Mouse (Mus musculus) limb, embryonic 10.5 days (tissue): ENCODE results near the gene Nek9. TPM values are rescaled to one million over a fixed set of nuclear protein-coding genes. Genes with fewer than 3 reads are reported as not detected.
A peak's percentile ranks its signal among the peaks of the same experiment; 100 is the strongest.
"Not testable (repeated sequence)": the region's sequence is repeated elsewhere in the genome, so short reads cannot be mapped to it uniquely, and the experiment has no call there.

Experiments
- DNase-seq: peaks from one replicate; pipeline ENCODE4 v3.0.0-alpha.2; 2017; ENCODE audit warnings: low spot score
- H3K27ac ChIP-seq: fragments of 300-500 bp; sonication (generic); 2 replicates; pipeline ENCODE4 v1.5.1; 2016; ENCODE audit warnings: mild to moderate bottlenecking
- H3K27me3 ChIP-seq: fragments of 300-500 bp; sonication (generic); 2 replicates; pipeline ENCODE4 v1.6.1; 2016; ENCODE audit warnings: low read depth, mild to moderate bottlenecking; ENCODE audit not compliant: poor library complexity, severe bottlenecking
- H3K36me3 ChIP-seq: fragments of 300-500 bp; sonication (generic); 2 replicates; pipeline ENCODE4 v1.6.1; 2016; ENCODE audit warnings: mild to moderate bottlenecking, moderate library complexity
- H3K4me1 ChIP-seq: fragments of 300-500 bp; sonication (generic); 2 replicates; pipeline ENCODE4 v1.6.1; 2016
- H3K4me3 ChIP-seq: fragments of 300-500 bp; sonication (generic); 2 replicates; pipeline ENCODE4 v1.5.1; 2016; ENCODE audit warnings: mild to moderate bottlenecking, moderate library complexity
- H3K9me3 ChIP-seq: fragments of 300-500 bp; sonication (generic); replicated peaks from 2 replicates; pipeline ENCODE4 v1.6.1; 2016; ENCODE audit warnings: mild to moderate bottlenecking
- WGBS: fragments of 180-500 bp; shearing (Covaris S2); methylation state at CpG from one replicate; pipeline ENCODE4 v1.1.7; 2016; 5-methylcytosine and 5-hydroxymethylcytosine counted together
- polyA plus RNA-seq: library from polyadenylated mRNA; unstranded; fragments of >200 nt; fragmentation: Nextera tagmentation; extraction: Ambion mirVana; gene quantifications from 2 replicates; pipeline ENCODE4 v1.2.1, GENCODE M21; 2016

Nek9 gene
- polyA plus RNA-seq, 1 experiment from 2014 or later: 29.9 TPM

GRCm38 (mm10) chr12:85281756-85282155 lies 57.4 kb downstream of the Nek9 start:
- not testable (repeated sequence) for H3K27ac ChIP-seq, H3K4me3 ChIP-seq, H3K9me3 ChIP-seq, H3K27me3 ChIP-seq, H3K36me3 ChIP-seq, H3K4me1 ChIP-seq, DNase-seq
- 89% methylated on average over 2 of the region's 4 CpGs for WGBS

GRCm38 (mm10) chr12:85280845-85281651 lies 58.1 kb downstream of the Nek9 start:
- H3K4me1 ChIP-seq: peaks cover 7% of the 10 kb centered on the region
- no peak for DNase-seq
- no peaks in the 10 kb centered on the region for H3K36me3 ChIP-seq
- H3K9me3 ChIP-seq: no peaks in the 10 kb centered on the region
- peak overlapping the region; percentile 74; the same call in 1 of the 2 replicates for H3K4me3 ChIP-seq
- no peaks in the 10 kb centered on the region for H3K27me3 ChIP-seq
- WGBS: 73% methylated on average over 12 of the region's 12 CpGs
- no peak overlapping the region for H3K27ac ChIP-seq

GRCm38 (mm10) chr12:85280105-85280844 lies 58.9 kb downstream of the Nek9 start:
- H3K27ac ChIP-seq: peak overlapping the region; percentile 90
- WGBS: under 1% methylated on average over 31 of the region's 31 CpGs

GRCm38 (mm10) chr12:85279396-85280080 lies 59.6 kb downstream of the Nek9 start:
- DNase-seq: no peak
- peak overlapping the region; percentile 90 for H3K27ac ChIP-seq
- H3K4me1 ChIP-seq: peaks cover 7% of the 10 kb centered on the region
- peaks cover 13% of the 10 kb centered on the region for H3K36me3 ChIP-seq
- peak overlapping the region; percentile 74 for H3K4me3 ChIP-seq
- 8% methylated on average over 10 of the region's 10 CpGs for WGBS
- no peaks in the 10 kb centered on the region for H3K27me3 ChIP-seq
- no peaks in the 10 kb centered on the region for H3K9me3 ChIP-seq

More at GRCm38 (mm10) chr12:85280105-85280844, 58.9 kb downstream of the Nek9 start:
- peaks cover 6% of the 10 kb centered on the region; the same call in 1 of the 2 replicates for H3K36me3 ChIP-seq
- peaks cover 7% of the 10 kb centered on the region for H3K4me1 ChIP-seq
- peak; percentile 91 for DNase-seq
- no peaks in the 10 kb centered on the region for H3K27me3 ChIP-seq
- peak overlapping the region; percentile 74 for H3K4me3 ChIP-seq
- H3K9me3 ChIP-seq: no peaks in the 10 kb centered on the region

GRCm38 (mm10) chr12:85278919-85279318 lies 60.2 kb downstream of the Nek9 start:
- no peak for DNase-seq
- no peaks in the 10 kb centered on the region for H3K9me3 ChIP-seq
- 94% methylated on average over 10 of the region's 10 CpGs for WGBS
- no peak overlapping the region for H3K4me3 ChIP-seq
- no peak overlapping the region for H3K27ac ChIP-seq
- peaks cover 19% of the 10 kb centered on the region for H3K36me3 ChIP-seq
- peaks cover 7% of the 10 kb centered on the region for H3K4me1 ChIP-seq
- H3K27me3 ChIP-seq: no peaks in the 10 kb centered on the region

GRCm38 (mm10) chr12:85276273-85276672 lies 62.9 kb downstream of the Nek9 start:
- no peak overlapping the region for H3K4me3 ChIP-seq
- H3K4me1 ChIP-seq: peaks cover 13% of the 10 kb centered on the region
- no peaks in the 10 kb centered on the region for H3K27me3 ChIP-seq
- H3K27ac ChIP-seq: no peak overlapping the region
- no peaks in the 10 kb centered on the region for H3K9me3 ChIP-seq
- no peak for DNase-seq
- WGBS: 80% methylated on average over 5 of the region's 5 CpGs
- H3K36me3 ChIP-seq: peaks cover 19% of the 10 kb centered on the region

- Histone ChIP-seq H3K36me3 (peaks cover 26% of the 10 kb centered on the region), H3K4me3 (no peak overlapping the region), H3K27ac (peak overlapping the region; percentile 50; the same call in 1 of the 2 replicates), H3K9me3 (no peaks in the 10 kb centered on the region), H3K4me1 (peaks cover 17% of the 10 kb centered on the region), H3K27me3 (no peaks in the 10 kb centered on the region)
- 75% methylated on average over 10 of the region's 10 CpGs for WGBS
- no peak for DNase-seq
These were observed 65.7 kb downstream of the Nek9 start for GRCm38 (mm10) chr12:85273508-85273907.

GRCm38 (mm10) chr12:85271843-85272206 lies 67.3 kb downstream of the Nek9 start:
- DNase-seq: no peak
- 73% methylated on average over 4 of the region's 4 CpGs for WGBS
- no peaks in the 10 kb centered on the region for H3K27me3 ChIP-seq

GRCm38 (mm10) chr12:85271132-85271842 lies 67.9 kb downstream of the Nek9 start:
- Histone ChIP-seq H3K27me3 (no peaks in the 10 kb centered on the region), H3K4me1 (peaks cover 17% of the 10 kb centered on the region), H3K36me3 (peaks cover 34% of the 10 kb centered on the region), H3K4me3 (no peak overlapping the region; the same call in 1 of the 2 replicates), H3K27ac (peak overlapping the region; percentile 93; the same call in 1 of the 2 replicates), H3K9me3 (no peaks in the 10 kb centered on the region)
- DNase-seq: no peak
- 77% methylated on average over 7 of the region's 7 CpGs for WGBS

More at GRCm38 (mm10) chr12:85271843-85272206, 67.3 kb downstream of the Nek9 start:
- H3K4me1 ChIP-seq: peaks cover 17% of the 10 kb centered on the region
- no peaks in the 10 kb centered on the region for H3K9me3 ChIP-seq
- H3K36me3 ChIP-seq: peaks cover 34% of the 10 kb centered on the region
- no peak overlapping the region for H3K27ac ChIP-seq
- H3K4me3 ChIP-seq: no peak overlapping the region

GRCm38 (mm10) chr12:85270319-85270718 lies 68.8 kb downstream of the Nek9 start, which contains the start of gene Mlh3:
Gene Mlh3, minus strand, starts transcription at chr12:85270599.
- no peaks in the 10 kb centered on the region for H3K9me3 ChIP-seq
- 2% methylated on average over 35 of the region's 35 CpGs for WGBS
- H3K4me3 ChIP-seq: peak within 1 kb of the TSS; percentile 62
- H3K27ac ChIP-seq: peak within 1 kb of the TSS; percentile 93
- peaks cover 28% of the 10 kb centered on the region for H3K36me3 ChIP-seq
- H3K27me3 ChIP-seq: no peaks in the 10 kb centered on the region
- DNase-seq: peak; percentile 91
- H3K4me1 ChIP-seq: peaks cover 25% of the 10 kb centered on the region

GRCm38 (mm10) chr12:85269821-85270220 lies 69.3 kb downstream of the Nek9 start:
- Histone ChIP-seq H3K27ac (peak overlapping the region; percentile 93), H3K27me3 (no peaks in the 10 kb centered on the region), H3K4me1 (peaks cover 30% of the 10 kb centered on the region), H3K36me3 (peaks cover 24% of the 10 kb centered on the region), H3K4me3 (peak overlapping the region; percentile 62), H3K9me3 (no peaks in the 10 kb centered on the region)
- WGBS: 62% methylated on average over 3 of the region's 3 CpGs
- DNase-seq: no peak

- Histone ChIP-seq H3K4me1 (peaks cover 48% of the 10 kb centered on the region), H3K4me3 (no peak overlapping the region), H3K27ac (no peak overlapping the region), H3K9me3 (no peaks in the 10 kb centered on the region), H3K36me3 (peaks cover 15% of the 10 kb centered on the region), H3K27me3 (no peaks in the 10 kb centered on the region)
- 90% methylated on average over 3 of the region's 3 CpGs for WGBS
- DNase-seq: no peak
These were observed 72.9 kb downstream of the Nek9 start for GRCm38 (mm10) chr12:85266248-85266647.
